Mouse (Mus musculus) adrenal gland, adult 2 months (tissue): ENCODE measurements at regions not wholly inside any gene's neighbourhood (a gene's known extent, or its start where the extent isn't known, plus 50 kb on each side); places are given as distances from the start of the nearest gene placed in this dataset.

Source experiments
- DNase-seq: peaks from one replicate; pipeline ENCODE4 v3.0.0; 2021

- no peak for DNase-seq
These were observed 178.0 kb upstream of the Marcks start for GRCm38 (mm10) chr10:37316701-37317100.

- DNase-seq: no peak
These were observed 177.1 kb upstream of the Marcks start for GRCm38 (mm10) chr10:37315804-37316203.

GRCm38 (mm10) chr10:37314746-37315430 is 176.2 kb upstream of the Marcks start:
- DNase-seq: peak; percentile 76

GRCm38 (mm10) chr10:37313461-37313860 is 174.7 kb upstream of the Marcks start:
- no peak for DNase-seq

- no peak for DNase-seq
These were observed 171.7 kb upstream of the Marcks start for GRCm38 (mm10) chr10:37310266-37310945.

- DNase-seq: no peak
These were observed 165.9 kb upstream of the Marcks start for GRCm38 (mm10) chr10:37304656-37305055.

GRCm38 (mm10) chr10:37300181-37300889 is 161.6 kb upstream of the Marcks start:
- DNase-seq: no peak

- no peak for DNase-seq
These were observed 160.1 kb upstream of the Marcks start for GRCm38 (mm10) chr10:37298689-37299421.

GRCm38 (mm10) chr10:37294231-37294630 is 155.5 kb upstream of the Marcks start:
- no peak for DNase-seq

- no peak for DNase-seq
These were observed 154.6 kb upstream of the Marcks start for GRCm38 (mm10) chr10:37293292-37293691.

- DNase-seq: peak; percentile 14
These were observed 153.1 kb upstream of the Marcks start for GRCm38 (mm10) chr10:37291639-37292495.

GRCm38 (mm10) chr10:37289964-37290704 is 151.4 kb upstream of the Marcks start:
- no peak for DNase-seq

GRCm38 (mm10) chr10:37286305-37286704 is 147.6 kb upstream of the Marcks start:
- no peak for DNase-seq

GRCm38 (mm10) chr10:37282951-37283350 is 144.2 kb upstream of the Marcks start:
- DNase-seq: no peak

GRCm38 (mm10) chr10:37280823-37281222 is 142.1 kb upstream of the Marcks start:
- no peak for DNase-seq

GRCm38 (mm10) chr10:37280150-37280820 is 141.6 kb upstream of the Marcks start:
- no peak for DNase-seq

- DNase-seq: no peak
These were observed 140.6 kb upstream of the Marcks start for GRCm38 (mm10) chr10:37279316-37279715.

- no peak for DNase-seq
These were observed 137.1 kb upstream of the Marcks start for GRCm38 (mm10) chr10:37275857-37276256.

- no peak for DNase-seq
These were observed 136.6 kb upstream of the Marcks start for GRCm38 (mm10) chr10:37275271-37275670.

- DNase-seq: no peak
These were observed 133.2 kb upstream of the Marcks start for GRCm38 (mm10) chr10:37271967-37272366.
